Mouse (Mus musculus): ENCODE results near the gene Zfyve28. TPM values are rescaled to one million over a fixed set of nuclear protein-coding genes. Genes with fewer than 3 reads are reported as not detected.

Gene Zfyve28
- polyA plus RNA-seq, 1 experiment from 2014 or later, result 5.3 TPM

DNA sequence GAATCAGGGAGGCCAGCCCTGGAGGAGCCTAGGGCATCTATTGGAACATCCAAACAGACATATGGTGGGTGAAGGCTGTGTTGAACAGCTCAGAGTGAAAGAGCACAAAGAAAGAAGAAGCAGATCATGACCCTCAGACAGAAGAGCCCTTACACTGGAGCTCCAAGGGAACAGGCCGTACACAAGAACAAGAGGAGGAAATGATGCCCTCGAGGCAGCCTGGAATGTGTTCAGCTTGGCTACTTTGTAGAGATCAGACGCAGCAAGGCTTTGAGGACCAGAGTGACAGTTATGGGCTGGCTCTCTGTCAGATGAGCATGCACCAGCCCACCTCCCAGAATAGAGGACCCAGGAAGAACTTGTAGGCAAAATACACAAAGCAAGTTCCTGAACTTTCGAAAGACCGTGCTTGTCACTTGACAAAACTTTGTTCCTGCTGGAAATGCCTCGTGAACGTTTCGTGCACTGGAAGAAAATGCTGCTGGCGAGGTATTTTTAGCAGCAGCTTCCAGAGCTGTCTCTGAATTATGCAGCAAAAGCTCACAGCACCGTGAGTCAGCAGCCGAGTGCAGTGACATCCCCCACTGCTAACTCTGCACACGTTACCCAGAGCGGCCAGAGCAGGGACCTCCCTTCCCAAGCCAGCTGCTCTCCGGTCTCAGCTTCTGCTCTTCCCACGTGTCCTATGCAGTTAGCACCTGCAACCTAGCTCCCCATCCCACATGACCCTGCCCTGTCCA, 45.9 kb downstream of the Zfyve28 start:
- Histone ChIP-seq H3K9me3 (no peaks in the 10 kb centered on the region), H3K27me3 (no peaks in the 10 kb centered on the region), H3K4me3 (no peak overlapping the region), H3K36me3 (no peaks in the 10 kb centered on the region), H3K9ac (replicated peaks) (no peak overlapping the region), H3K4me2 (replicated peaks) (no peak overlapping the region), H3K4me1 (peaks cover 12% of the 10 kb centered on the region; the same call in 1 of the 2 replicates), H3K27ac (replicated peaks) (no peak overlapping the region)
- ATAC-seq (replicated peaks), result peak; percentile 38; the same call in 1 of the 2 replicates
- 38% methylated on average over 15 of the region's 15 CpGs for WGBS

DNA sequence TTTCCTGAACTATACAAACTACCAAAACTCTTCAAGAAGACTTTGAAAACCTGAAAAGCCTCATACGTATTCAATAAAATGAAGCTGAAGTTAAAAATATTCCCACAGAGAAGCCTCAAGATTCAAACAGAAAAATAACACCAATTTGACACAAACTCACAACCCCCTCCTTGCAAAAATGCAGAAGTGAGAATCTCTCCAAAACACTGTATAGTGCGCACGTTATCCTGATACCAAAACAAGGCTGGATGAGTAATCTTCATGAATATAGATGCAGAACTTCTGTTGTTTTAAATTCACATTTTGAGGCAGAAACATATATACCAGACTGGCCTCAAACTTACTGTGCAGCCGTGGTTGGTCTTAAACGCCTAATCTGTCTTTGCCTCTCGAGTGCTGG, 49.8 kb downstream of the Zfyve28 start:
- Histone ChIP-seq H3K27ac (replicated peaks) (no peak overlapping the region), H3K9me3 (no peaks in the 10 kb centered on the region), H3K27me3 (no peaks in the 10 kb centered on the region), H3K4me1 (peaks cover 12% of the 10 kb centered on the region; the same call in 1 of the 2 replicates), H3K4me3 (no peak overlapping the region), H3K9ac (replicated peaks) (no peak overlapping the region), H3K36me3 (no peaks in the 10 kb centered on the region), H3K4me2 (replicated peaks) (no peak overlapping the region)
- WGBS, result 91% methylated on average over 6 of the region's 6 CpGs
- ATAC-seq (replicated peaks), result no peak

GRCm38 (mm10) chr5:34235898-34236420, 52.3 kb downstream of the Zfyve28 start:
- Histone ChIP-seq H3K9me3 (no peaks in the 10 kb centered on the region), H3K4me2 (replicated peaks) (no peak overlapping the region), H3K9ac (replicated peaks) (no peak overlapping the region), H3K27ac (replicated peaks) (no peak overlapping the region), H3K4me1 (0 out of 2 replicates have a peak, but pooled peaks cover 3% of the 10 kb centered on the region), H3K27me3 (no peaks in the 10 kb centered on the region), H3K4me3 (no peak overlapping the region), H3K36me3 (no peaks in the 10 kb centered on the region)
- 55% methylated on average over 10 of the region's 10 CpGs for WGBS
- no peak for ATAC-seq (replicated peaks)

DNA sequence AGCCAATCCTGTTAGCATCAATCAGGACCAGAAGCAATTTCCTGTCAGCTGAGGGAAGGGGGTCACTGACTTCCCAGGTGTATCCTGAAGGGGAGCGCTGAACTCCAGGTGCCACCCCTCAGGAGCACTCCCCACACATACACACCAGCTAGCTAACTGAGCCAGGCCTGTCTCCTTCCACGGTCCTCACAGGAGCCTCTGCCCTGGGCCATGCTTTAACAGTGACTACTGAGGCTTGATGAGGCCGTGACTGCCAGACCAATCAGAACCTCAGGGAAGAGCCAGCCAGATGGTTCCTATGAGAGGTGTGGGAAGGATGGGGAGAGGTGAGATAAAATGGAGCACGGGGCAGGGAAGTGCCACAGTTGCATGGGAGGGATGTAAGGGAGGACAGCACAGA, 53.2 kb downstream of the Zfyve28 start:
- H3K9ac ChIP-seq (replicated peaks), result no peak overlapping the region
- H3K9me3 ChIP-seq, result no peaks in the 10 kb centered on the region
- no peaks in the 10 kb centered on the region for H3K36me3 ChIP-seq
- H3K4me1 ChIP-seq, result 0 out of 2 replicates have a peak, but pooled peaks cover 3% of the 10 kb centered on the region
- no peak overlapping the region for H3K4me3 ChIP-seq
- no peak overlapping the region for H3K4me2 ChIP-seq (replicated peaks)
- H3K27ac ChIP-seq (replicated peaks), result no peak overlapping the region
- H3K27me3 ChIP-seq, result no peaks in the 10 kb centered on the region
- no peak for ATAC-seq (replicated peaks)
- WGBS, result 70% methylated on average over 4 of the region's 4 CpGs

DNA sequence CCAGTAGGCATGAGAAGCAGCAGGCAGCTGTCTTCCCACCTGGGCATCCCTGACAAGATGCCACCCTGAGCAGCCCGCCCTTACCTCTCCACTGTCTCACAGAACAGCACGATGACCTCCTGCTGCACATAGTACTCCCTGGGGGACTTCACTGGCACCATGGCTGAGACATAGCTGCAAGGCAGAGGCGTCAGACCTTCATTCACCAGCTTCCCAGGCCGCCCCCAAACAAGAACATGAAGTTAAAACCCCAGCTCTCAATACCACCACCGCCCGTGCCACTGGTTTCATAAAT, 55.1 kb downstream of the Zfyve28 start:
- 92% methylated on average over 6 of the region's 6 CpGs for WGBS
- H3K9ac ChIP-seq (replicated peaks), result no peak overlapping the region
- no peak for ATAC-seq (replicated peaks)

GRCm38 (mm10) chr5:34232481-34233220, 55.6 kb downstream of the Zfyve28 start:
- Histone ChIP-seq H3K27ac (replicated peaks) (no peak overlapping the region), H3K4me1 (0 out of 2 replicates have a peak, but pooled peaks cover 3% of the 10 kb centered on the region), H3K9me3 (no peaks in the 10 kb centered on the region), H3K9ac (replicated peaks) (no peak overlapping the region), H3K4me2 (replicated peaks) (no peak overlapping the region), H3K36me3 (no peaks in the 10 kb centered on the region), H3K27me3 (no peaks in the 10 kb centered on the region), H3K4me3 (no peak overlapping the region)
- WGBS, result 70% methylated on average over 8 of the region's 8 CpGs
- ATAC-seq (replicated peaks), result no peak

More for the DNA sequence above, 55.1 kb downstream of the Zfyve28 start:
- no peaks in the 10 kb centered on the region for H3K36me3 ChIP-seq
- 0 out of 2 replicates have a peak, but pooled peaks cover 3% of the 10 kb centered on the region for H3K4me1 ChIP-seq
- H3K4me3 ChIP-seq, result no peak overlapping the region
- H3K27me3 ChIP-seq, result no peaks in the 10 kb centered on the region
- no peak overlapping the region for H3K4me2 ChIP-seq (replicated peaks)
- no peak overlapping the region for H3K27ac ChIP-seq (replicated peaks)
- no peaks in the 10 kb centered on the region for H3K9me3 ChIP-seq

DNA sequence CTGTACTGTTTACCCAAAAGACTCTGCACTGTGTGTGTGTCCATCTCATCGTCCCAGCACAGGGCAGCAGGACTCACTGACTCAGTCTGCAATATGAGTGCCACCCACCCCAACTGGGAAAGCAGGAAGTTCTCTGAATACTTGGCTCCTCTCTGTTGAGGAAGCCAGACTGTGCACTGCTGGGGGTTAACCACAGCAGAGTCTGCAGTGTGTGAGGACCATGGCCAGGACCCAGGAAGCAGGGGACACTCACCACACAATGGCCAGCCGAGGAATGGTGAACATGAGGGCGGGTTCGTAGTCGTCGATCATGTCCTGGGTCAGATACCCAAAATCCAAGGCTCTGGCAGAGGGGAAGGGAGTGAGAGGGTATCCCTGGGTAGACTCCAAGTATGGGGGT, 56.3 kb downstream of the Zfyve28 start:
- no peak overlapping the region for H3K9ac ChIP-seq (replicated peaks)
- no peak overlapping the region for H3K4me3 ChIP-seq
- ATAC-seq (replicated peaks), result no peak
- 0 out of 2 replicates have a peak, but pooled peaks cover 3% of the 10 kb centered on the region for H3K4me1 ChIP-seq
- no peaks in the 10 kb centered on the region for H3K9me3 ChIP-seq
- no peaks in the 10 kb centered on the region for H3K27me3 ChIP-seq
- WGBS, result 90% methylated on average over 6 of the region's 6 CpGs
- H3K4me2 ChIP-seq (replicated peaks), result no peak overlapping the region
- H3K36me3 ChIP-seq, result no peaks in the 10 kb centered on the region
- no peak overlapping the region for H3K27ac ChIP-seq (replicated peaks)

- Histone ChIP-seq H3K4me2 (replicated peaks) (no peak overlapping the region), H3K27ac (replicated peaks) (no peak overlapping the region), H3K9me3 (no peaks in the 10 kb centered on the region), H3K4me3 (no peak overlapping the region), H3K27me3 (no peaks in the 10 kb centered on the region), H3K9ac (replicated peaks) (no peak overlapping the region), H3K4me1 (0 out of 2 replicates have a peak, but pooled peaks cover 3% of the 10 kb centered on the region), H3K36me3 (no peaks in the 10 kb centered on the region)
- no peak for ATAC-seq (replicated peaks)
- 89% methylated on average over 9 of the region's 9 CpGs for WGBS
Measured at GRCm38 (mm10) chr5:34230599-34231485, 57.4 kb downstream of the Zfyve28 start.

GRCm38 (mm10) chr5:34229503-34229902, 58.7 kb downstream of the Zfyve28 start:
- H3K4me3 ChIP-seq, result no peak overlapping the region
- WGBS, result 93% methylated on average over 5 of the region's 5 CpGs
- no peak overlapping the region for H3K4me2 ChIP-seq (replicated peaks)
- no peaks in the 10 kb centered on the region for H3K9me3 ChIP-seq
- no peak for ATAC-seq (replicated peaks)
- H3K4me1 ChIP-seq, result 0 out of 2 replicates have a peak, but pooled peaks cover 3% of the 10 kb centered on the region
- H3K36me3 ChIP-seq, result no peaks in the 10 kb centered on the region
- no peak overlapping the region for H3K27ac ChIP-seq (replicated peaks)
- no peak overlapping the region for H3K9ac ChIP-seq (replicated peaks)
- no peaks in the 10 kb centered on the region for H3K27me3 ChIP-seq

GRCm38 (mm10) chr5:34225516-34225915, 62.7 kb downstream of the Zfyve28 start:
- H3K9ac ChIP-seq (replicated peaks), result no peak overlapping the region
- H3K4me1 ChIP-seq, result no peaks in the 10 kb centered on the region

GRCm38 (mm10) chr5:34224515-34224914, 63.7 kb downstream of the Zfyve28 start:
- 86% methylated on average over 5 of the region's 5 CpGs for WGBS

More at GRCm38 (mm10) chr5:34225516-34225915, 62.7 kb downstream of the Zfyve28 start:
- H3K4me2 ChIP-seq (replicated peaks), result no peak overlapping the region
- H3K27me3 ChIP-seq, result no peaks in the 10 kb centered on the region
- H3K27ac ChIP-seq (replicated peaks), result no peak overlapping the region
- no peaks in the 10 kb centered on the region for H3K9me3 ChIP-seq
- no peak for ATAC-seq (replicated peaks)
- WGBS, result 95% methylated on average over 2 of the region's 2 CpGs
- no peak overlapping the region for H3K4me3 ChIP-seq
- H3K36me3 ChIP-seq, result no peaks in the 10 kb centered on the region

More at GRCm38 (mm10) chr5:34224515-34224914, 63.7 kb downstream of the Zfyve28 start:
- no peak for ATAC-seq (replicated peaks)
- Histone ChIP-seq H3K9ac (replicated peaks) (no peak overlapping the region), H3K4me1 (no peaks in the 10 kb centered on the region), H3K4me2 (replicated peaks) (no peak overlapping the region), H3K27ac (replicated peaks) (no peak overlapping the region), H3K36me3 (no peaks in the 10 kb centered on the region), H3K27me3 (no peaks in the 10 kb centered on the region), H3K4me3 (no peak overlapping the region), H3K9me3 (no peaks in the 10 kb centered on the region)

All from forebrain, embryonic 15.5 days (tissue).